Mouse (Mus musculus) heart, embryonic 15.5 days (tissue): ENCODE data around the gene Olfr222. TPM values are rescaled to one million over a fixed set of nuclear protein-coding genes. Genes with fewer than 3 reads are reported as not detected.

Experiments used
- ATAC-seq: fragments of 200-750 bp; cut with Nextera tagmentation; replicated peaks from 2 replicates; pipeline ENCODE4 v1.8.0; 2017; ENCODE audit warnings: low read depth, moderate TSS enrichment; ENCODE audit not compliant: insufficient number of reproducible peaks, insufficient read depth, low FRiP score
- H3K27ac ChIP-seq: fragments of 300-500 bp; sonication (generic); 2 replicates; pipeline ENCODE4 v1.5.1; 2015; ENCODE audit warnings: mild to moderate bottlenecking, inconsistent platforms
- H3K27me3 ChIP-seq: fragments of 300-500 bp; sonication (generic); 2 replicates; pipeline ENCODE4 v1.6.1; 2015; ENCODE audit warnings: inconsistent platforms
- H3K36me3 ChIP-seq: fragments of 300-500 bp; sonication (generic); 2 replicates; pipeline ENCODE4 v1.6.1; 2015; ENCODE audit warnings: mild to moderate bottlenecking, inconsistent platforms
- H3K4me1 ChIP-seq: fragments of 300-500 bp; sonication (generic); replicated peaks from 2 replicates; pipeline ENCODE4 v1.6.1; 2015; ENCODE audit warnings: inconsistent platforms
- H3K4me2 ChIP-seq: fragments of 300-500 bp; sonication (generic); 2 replicates; pipeline ENCODE4 v1.6.1; 2015; ENCODE audit warnings: inconsistent platforms, mild to moderate bottlenecking, moderate library complexity
- H3K4me3 ChIP-seq: fragments of 300-500 bp; sonication (generic); 2 replicates; pipeline ENCODE4 v1.5.1; 2015; ENCODE audit warnings: mild to moderate bottlenecking, inconsistent platforms
- H3K9ac ChIP-seq: fragments of 300-500 bp; sonication (generic); 2 replicates; pipeline ENCODE4 v1.6.1; 2015; ENCODE audit warnings: mild to moderate bottlenecking, inconsistent platforms
- H3K9me3 ChIP-seq: fragments of 300-500 bp; sonication (generic); replicated peaks from 2 replicates; pipeline ENCODE4 v1.6.1; 2016; ENCODE audit warnings: inconsistent platforms
- WGBS: fragments of 180-500 bp; shearing (Covaris S2); methylation state at CpG from one replicate; pipeline ENCODE4 v1.1.7; 2015; ENCODE audit warnings: mixed read lengths; 5-methylcytosine and 5-hydroxymethylcytosine counted together
- polyA plus RNA-seq: library from polyadenylated mRNA; unstranded; fragments of >200 nt; fragmentation: Nextera tagmentation; extraction: Ambion mirVana; gene quantifications from 2 replicates; pipeline ENCODE4 v1.2.1, GENCODE M21; 2015

Olfr222 gene
- polyA plus RNA-seq, 1 experiment from 2014 or later: not detected

DNA sequence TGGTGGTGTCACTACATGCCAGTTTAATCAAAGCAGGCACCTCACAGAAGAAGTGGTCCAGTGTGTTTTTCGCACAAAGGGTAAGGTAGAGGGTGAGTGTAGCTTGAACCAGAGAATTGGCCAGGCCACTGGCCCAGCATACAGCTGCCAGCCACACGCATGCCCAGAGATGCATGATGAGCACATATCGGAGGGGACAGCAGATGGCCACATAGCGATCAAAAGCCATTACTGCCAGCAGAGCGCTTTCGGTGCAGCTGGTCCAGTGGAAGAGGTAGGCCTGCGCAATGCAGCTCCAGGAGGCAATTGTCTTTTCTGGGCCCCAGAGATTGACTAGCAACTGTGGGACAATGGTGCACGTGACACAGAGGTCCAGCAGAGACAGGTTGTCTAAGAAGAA is 13.5 kb upstream of the Olfr222 start:
- H3K4me1 ChIP-seq: no peaks in the 10 kb centered on the region
- peaks cover 3% of the 10 kb centered on the region; the same call in 1 of the 2 replicates for H3K27me3 ChIP-seq
- 89% methylated on average over 8 of the region's 8 CpGs for WGBS

DNA sequence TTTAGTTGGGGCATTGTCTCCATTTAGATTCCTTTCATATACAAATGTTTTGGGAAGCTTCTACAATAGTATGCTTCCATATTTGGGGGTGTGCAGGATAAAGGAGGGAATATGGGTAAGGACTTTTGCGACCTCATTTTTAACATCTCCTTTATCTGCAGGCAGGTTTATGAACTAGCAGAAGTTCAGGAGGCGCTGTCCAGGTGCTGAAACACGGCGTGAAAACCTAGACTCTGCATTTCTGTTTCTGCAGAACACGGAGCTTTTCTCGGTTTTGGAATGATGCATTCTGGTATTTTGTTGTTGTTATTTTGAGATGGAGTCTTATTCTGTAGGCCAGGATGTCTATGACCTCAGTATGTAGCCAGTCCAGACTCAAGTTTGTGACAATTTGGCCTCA is 8.5 kb upstream of the Olfr222 start:
- no peak for ATAC-seq
- Histone ChIP-seq H3K4me2 (no peak overlapping the region), H3K9me3 (no peaks in the 10 kb centered on the region), H3K4me3 (no peak overlapping the region), H3K36me3 (no peaks in the 10 kb centered on the region), H3K9ac (no peak overlapping the region), H3K27ac (no peak overlapping the region), H3K4me1 (no peaks in the 10 kb centered on the region), H3K27me3 (peaks cover 3% of the 10 kb centered on the region; the same call in 1 of the 2 replicates)
- 28% methylated on average over 6 of the region's 6 CpGs for WGBS

More for the DNA sequence above, 13.5 kb upstream of the Olfr222 start:
- ATAC-seq: no peak
- H3K9ac ChIP-seq: no peak overlapping the region
- H3K9me3 ChIP-seq: no peaks in the 10 kb centered on the region
- H3K4me3 ChIP-seq: no peak overlapping the region
- H3K27ac ChIP-seq: no peak overlapping the region
- H3K36me3 ChIP-seq: no peaks in the 10 kb centered on the region
- no peak overlapping the region for H3K4me2 ChIP-seq

DNA sequence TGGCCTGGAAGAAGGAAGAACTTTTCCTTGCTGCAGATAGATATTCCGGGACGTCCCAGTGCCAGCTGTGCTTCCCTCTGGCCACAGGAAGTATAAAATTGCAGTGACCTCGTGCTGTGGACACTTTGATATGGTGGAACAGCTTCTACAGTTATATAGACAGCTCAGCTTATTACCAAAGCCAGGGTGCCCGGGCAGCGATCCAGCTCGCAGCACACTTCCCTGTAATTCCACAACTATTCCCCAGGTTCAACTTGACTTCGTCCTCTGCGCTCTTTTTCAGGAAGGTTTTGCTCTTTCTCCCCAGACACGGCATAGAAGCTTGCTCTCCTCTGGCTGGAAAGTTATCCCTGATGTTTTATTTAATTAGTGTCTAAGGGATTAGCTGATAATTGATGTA is 309 bp downstream of the Olfr222 start:
- H3K36me3 ChIP-seq: no peaks in the 10 kb centered on the region
- H3K9me3 ChIP-seq: no peaks in the 10 kb centered on the region
- WGBS: 47% methylated on average over 9 of the region's 9 CpGs
- no peak for ATAC-seq
- no peaks in the 10 kb centered on the region for H3K4me1 ChIP-seq
- H3K4me2 ChIP-seq: no peak overlapping the region
- H3K4me3 ChIP-seq: no peak overlapping the region
- no peak overlapping the region for H3K9ac ChIP-seq
- H3K27me3 ChIP-seq: peaks cover 48% of the 10 kb centered on the region
- H3K27ac ChIP-seq: no peak overlapping the region

DNA sequence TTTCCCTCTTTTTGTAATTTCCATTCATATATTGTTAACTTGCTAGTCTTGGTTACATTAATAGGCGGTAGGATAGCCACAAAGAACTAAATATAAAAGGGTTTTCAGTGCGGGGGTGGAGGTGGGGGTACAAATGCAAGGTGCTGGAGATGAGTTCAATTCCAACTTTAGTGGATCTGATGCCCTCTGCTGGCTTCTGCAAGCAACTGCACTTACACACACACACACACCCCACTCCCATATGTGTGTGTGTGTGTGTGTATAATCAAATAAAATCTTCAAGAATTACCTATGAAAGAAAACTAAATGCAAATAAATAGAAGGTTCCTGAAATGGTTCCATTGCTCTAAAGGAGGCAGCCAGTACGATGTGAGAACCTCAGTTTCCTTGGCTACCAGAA is 6.7 kb downstream of the Olfr222 start:
- Histone ChIP-seq H3K9ac (no peak overlapping the region), H3K4me3 (no peak overlapping the region), H3K27ac (no peak overlapping the region), H3K9me3 (no peaks in the 10 kb centered on the region), H3K4me1 (no peaks in the 10 kb centered on the region), H3K27me3 (peaks cover 44% of the 10 kb centered on the region), H3K36me3 (no peaks in the 10 kb centered on the region), H3K4me2 (no peak overlapping the region)
- WGBS: 50% methylated on average over 3 of the region's 3 CpGs
- no peak for ATAC-seq

- Histone ChIP-seq H3K4me1 (no peaks in the 10 kb centered on the region), H3K9ac (no peak overlapping the region), H3K36me3 (no peaks in the 10 kb centered on the region), H3K27me3 (no peaks in the 10 kb centered on the region), H3K4me2 (no peak overlapping the region), H3K4me3 (no peak overlapping the region), H3K9me3 (no peaks in the 10 kb centered on the region), H3K27ac (no peak overlapping the region)
- WGBS: 76% methylated on average over 9 of the region's 9 CpGs
- no peak for ATAC-seq
These were observed 13.2 kb downstream of the Olfr222 start for GRCm38 (mm10) chr11:59562837-59563236.

GRCm38 (mm10) chr11:59562336-59562735 is 13.7 kb downstream of the Olfr222 start:
- H3K4me3 ChIP-seq: no peak overlapping the region
- WGBS: 79% methylated on average over 4 of the region's 4 CpGs
- no peaks in the 10 kb centered on the region for H3K36me3 ChIP-seq
- no peaks in the 10 kb centered on the region for H3K9me3 ChIP-seq
- no peaks in the 10 kb centered on the region for H3K27me3 ChIP-seq
- H3K4me1 ChIP-seq: no peaks in the 10 kb centered on the region
- H3K9ac ChIP-seq: no peak overlapping the region
- ATAC-seq: no peak
- H3K27ac ChIP-seq: no peak overlapping the region
- no peak overlapping the region for H3K4me2 ChIP-seq

DNA sequence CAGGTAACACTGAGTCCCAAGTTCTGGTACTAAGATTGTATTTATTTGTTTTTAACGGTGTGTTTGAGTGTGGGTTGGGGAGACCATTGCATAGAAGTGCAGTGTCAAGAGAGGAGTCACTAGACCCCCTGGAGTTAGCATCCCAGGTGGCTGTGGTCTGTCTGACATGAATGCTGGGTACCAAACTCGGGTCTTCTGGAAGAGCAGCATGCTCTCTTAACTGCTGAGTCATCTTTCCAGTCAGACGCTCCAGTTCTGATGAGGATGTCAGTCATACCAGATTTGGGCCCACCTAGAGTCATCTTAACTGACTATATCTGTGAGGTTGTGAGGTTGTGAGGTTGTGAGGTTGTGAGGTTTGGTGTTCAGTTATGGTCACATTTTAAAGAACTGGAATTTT is 15.1 kb downstream of the Olfr222 start:
- WGBS: 61% methylated on average over 3 of the region's 3 CpGs
- H3K9ac ChIP-seq: no peak overlapping the region
- H3K27ac ChIP-seq: no peak overlapping the region
- H3K27me3 ChIP-seq: no peaks in the 10 kb centered on the region
- H3K9me3 ChIP-seq: no peaks in the 10 kb centered on the region
- H3K4me1 ChIP-seq: no peaks in the 10 kb centered on the region
- H3K4me3 ChIP-seq: no peak overlapping the region
- no peaks in the 10 kb centered on the region for H3K36me3 ChIP-seq
- no peak overlapping the region for H3K4me2 ChIP-seq
- ATAC-seq: no peak

DNA sequence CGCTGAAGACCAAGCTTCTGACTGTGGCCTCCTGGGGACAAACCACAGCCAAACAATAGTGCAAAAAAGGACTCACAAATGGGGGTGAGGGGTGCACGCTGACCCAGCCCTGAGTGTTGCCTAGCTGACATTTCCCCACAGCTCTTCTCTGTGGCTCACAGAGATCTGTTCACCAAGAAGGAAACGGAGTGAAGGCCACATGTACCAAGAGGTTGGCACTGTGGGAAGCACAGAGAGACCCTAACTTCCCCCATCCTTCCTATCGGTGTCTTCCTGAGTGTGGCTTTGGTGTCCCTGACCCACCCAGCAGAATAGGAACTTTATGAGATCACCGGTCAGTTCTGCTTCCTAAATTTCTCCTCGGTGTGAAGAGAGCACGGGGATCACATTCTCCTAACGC is 21.5 kb downstream of the Olfr222 start:
- Histone ChIP-seq H3K36me3 (no peaks in the 10 kb centered on the region), H3K4me1 (no peaks in the 10 kb centered on the region), H3K9me3 (no peaks in the 10 kb centered on the region), H3K4me3 (no peak overlapping the region), H3K27ac (no peak overlapping the region), H3K4me2 (no peak overlapping the region), H3K9ac (no peak overlapping the region), H3K27me3 (no peaks in the 10 kb centered on the region)
- WGBS: 69% methylated on average over 8 of the region's 8 CpGs
- ATAC-seq: no peak

DNA sequence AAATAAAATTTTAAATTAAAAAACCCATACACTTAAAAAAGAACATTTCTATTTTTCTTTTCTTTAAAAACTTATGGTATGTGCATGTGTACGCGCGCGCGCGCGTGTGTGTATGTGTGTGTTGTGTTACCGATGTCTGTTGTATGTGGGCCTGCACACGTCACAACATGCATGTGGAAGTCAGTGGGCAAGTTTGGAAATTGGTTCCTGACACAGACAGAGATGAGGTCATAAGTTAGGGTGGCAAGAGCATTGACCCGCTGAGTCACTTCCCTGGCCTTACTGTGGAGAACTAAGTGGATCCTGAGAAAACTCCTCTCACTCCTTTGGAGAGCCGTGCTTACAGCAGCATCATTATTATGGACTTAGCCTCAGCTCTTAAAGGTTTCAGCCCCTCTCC is 21.9 kb downstream of the Olfr222 start:
- 88% methylated on average over 11 of the region's 11 CpGs for WGBS

GRCm38 (mm10) chr11:59544005-59544404 is 32.0 kb downstream of the Olfr222 start:
- 75% methylated on average over 9 of the region's 9 CpGs for WGBS
- no peak overlapping the region for H3K4me3 ChIP-seq
- H3K27ac ChIP-seq: no peak overlapping the region
- no peak overlapping the region for H3K4me2 ChIP-seq
- H3K36me3 ChIP-seq: no peaks in the 10 kb centered on the region
- H3K9me3 ChIP-seq: no peaks in the 10 kb centered on the region
- no peak overlapping the region for H3K9ac ChIP-seq
- no peak for ATAC-seq
- no peaks in the 10 kb centered on the region for H3K27me3 ChIP-seq
- no peaks in the 10 kb centered on the region for H3K4me1 ChIP-seq

More for the DNA sequence above, 21.9 kb downstream of the Olfr222 start:
- H3K27me3 ChIP-seq: no peaks in the 10 kb centered on the region
- H3K9me3 ChIP-seq: no peaks in the 10 kb centered on the region
- no peak overlapping the region for H3K9ac ChIP-seq
- H3K36me3 ChIP-seq: no peaks in the 10 kb centered on the region
- H3K4me1 ChIP-seq: no peaks in the 10 kb centered on the region
- no peak for ATAC-seq
- no peak overlapping the region for H3K4me2 ChIP-seq
- no peak overlapping the region for H3K27ac ChIP-seq
- H3K4me3 ChIP-seq: no peak overlapping the region

- Histone ChIP-seq H3K27me3 (no peaks in the 10 kb centered on the region), H3K36me3 (no peaks in the 10 kb centered on the region), H3K4me2 (no peak overlapping the region), H3K9ac (no peak overlapping the region), H3K27ac (no peak overlapping the region), H3K4me3 (no peak overlapping the region), H3K4me1 (0 out of 2 replicates have a peak, but pooled peaks cover 3% of the 10 kb centered on the region), H3K9me3 (no peaks in the 10 kb centered on the region)
- 77% methylated on average over 3 of the region's 3 CpGs for WGBS
- no peak for ATAC-seq
These were observed 32.7 kb downstream of the Olfr222 start for GRCm38 (mm10) chr11:59543376-59543775.

- Histone ChIP-seq H3K27me3 (no peaks in the 10 kb centered on the region), H3K4me1 (0 out of 2 replicates have a peak, but pooled peaks cover 5% of the 10 kb centered on the region), H3K27ac (no peak overlapping the region), H3K4me2 (no peak overlapping the region), H3K9me3 (no peaks in the 10 kb centered on the region), H3K36me3 (no peaks in the 10 kb centered on the region), H3K4me3 (no peak overlapping the region), H3K9ac (no peak overlapping the region)
- WGBS: 67% methylated on average over 6 of the region's 6 CpGs
- no peak for ATAC-seq
These were observed 33.6 kb downstream of the Olfr222 start for GRCm38 (mm10) chr11:59542442-59542841.
